Mouse (Mus musculus) layer of hippocampus, adult 9-11 months (tissue): ENCODE measurements around the gene Tmem203.

Experiments
- DNase-seq: peaks from one replicate; pipeline ENCODE4 v3.0.0; 2022

Tmem203 gene

DNA sequence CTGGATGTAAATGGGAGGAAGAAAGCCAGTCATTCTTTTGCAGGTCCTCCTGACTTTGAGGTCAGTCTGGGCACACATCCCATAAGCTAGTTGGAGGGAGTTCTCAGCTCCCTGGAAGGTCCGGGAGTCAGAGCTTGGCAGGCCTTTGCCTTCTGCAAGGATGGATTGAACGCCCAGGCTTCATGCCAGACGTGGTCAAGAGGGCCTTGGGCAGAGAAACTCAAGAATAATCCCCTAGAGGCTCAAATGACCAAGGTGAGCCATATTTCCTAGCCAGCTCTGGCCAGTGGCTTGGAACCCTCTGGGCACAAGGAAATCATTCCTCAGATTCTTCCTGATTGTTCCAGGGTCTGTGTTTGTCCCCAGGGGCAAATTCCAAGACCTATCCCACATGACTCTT, 9.6 kb downstream of the Tmem203 start:
- DNase-seq = no peak

DNA sequence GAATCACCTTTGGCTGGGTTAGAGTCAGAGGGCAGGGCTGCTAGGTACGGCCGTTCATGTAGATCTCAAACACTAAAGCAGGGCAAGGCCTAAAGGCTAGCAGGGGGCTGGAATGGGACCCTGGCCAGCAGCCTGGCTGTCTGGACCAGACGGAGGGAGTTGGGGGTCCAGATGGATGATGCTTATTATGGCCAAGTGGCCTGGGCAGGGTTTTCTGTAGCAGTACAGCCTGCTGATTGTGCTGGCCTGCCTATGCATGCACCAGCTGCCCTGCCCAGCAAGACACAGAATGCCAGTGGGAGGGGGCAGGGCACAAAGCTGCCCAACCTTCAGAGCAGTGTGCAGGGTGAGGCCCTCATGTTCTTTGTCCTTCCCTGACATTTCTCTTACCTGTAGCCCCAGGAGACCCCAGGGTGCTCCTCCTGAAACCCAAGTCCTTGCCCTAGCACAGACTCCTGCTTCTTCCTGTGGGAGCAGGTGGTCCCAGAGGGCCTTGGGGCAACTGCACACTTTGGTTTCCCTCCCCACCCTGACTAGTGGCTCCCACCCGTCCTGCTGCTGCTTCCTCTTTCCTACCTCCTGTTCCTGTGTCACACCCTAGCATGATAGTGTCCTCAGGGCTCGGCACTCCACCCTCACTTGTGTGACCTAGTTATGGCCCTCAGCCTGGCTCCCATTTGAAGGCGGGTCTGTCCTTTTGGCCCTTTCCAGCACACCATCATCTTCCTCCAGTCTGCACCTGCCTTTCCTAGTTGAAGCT, 10.8 kb downstream of the Tmem203 start:
- DNase-seq = peak; percentile 81

DNA sequence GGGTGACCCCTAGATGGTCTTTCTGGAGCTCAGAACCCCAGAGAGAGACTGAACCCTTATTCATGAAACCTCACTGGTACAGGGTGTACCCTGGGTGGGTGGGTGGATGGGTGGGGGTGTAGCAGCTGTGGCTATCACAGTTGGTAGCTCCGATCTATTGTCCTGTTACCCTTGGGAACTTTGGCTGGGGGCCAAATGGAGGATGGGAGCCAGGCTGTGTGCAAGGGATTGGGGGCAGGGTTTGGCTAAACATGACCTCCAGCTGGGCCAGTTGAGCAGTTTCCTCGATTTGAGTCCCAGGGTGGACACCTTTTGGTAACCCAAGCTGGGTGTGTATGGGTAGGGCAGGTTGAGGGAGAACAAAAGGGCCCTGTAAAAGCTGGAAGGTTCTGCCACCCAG, 11.5 kb downstream of the Tmem203 start:
- DNase-seq = peak; percentile 90

DNA sequence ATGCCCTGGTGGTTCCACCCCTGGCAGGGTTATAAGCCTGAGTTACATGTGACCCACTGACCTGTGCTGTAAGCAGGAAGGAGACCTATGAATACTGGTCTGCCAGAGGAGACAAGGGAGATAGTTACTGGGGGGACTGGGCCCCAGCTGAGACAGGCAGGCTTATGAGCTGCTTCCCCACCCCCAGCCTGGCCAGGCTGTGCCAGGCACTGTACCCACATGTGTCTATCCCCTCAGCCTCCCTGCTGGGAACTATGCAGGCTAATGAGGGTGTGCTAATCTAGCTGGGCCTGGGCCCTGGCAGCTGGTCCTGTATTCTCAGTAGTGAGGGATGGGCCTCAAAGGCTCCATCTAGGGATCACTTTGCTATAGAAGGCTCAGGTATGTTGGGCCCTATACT, 12.0 kb downstream of the Tmem203 start:
- peak; percentile 88 for DNase-seq

DNA sequence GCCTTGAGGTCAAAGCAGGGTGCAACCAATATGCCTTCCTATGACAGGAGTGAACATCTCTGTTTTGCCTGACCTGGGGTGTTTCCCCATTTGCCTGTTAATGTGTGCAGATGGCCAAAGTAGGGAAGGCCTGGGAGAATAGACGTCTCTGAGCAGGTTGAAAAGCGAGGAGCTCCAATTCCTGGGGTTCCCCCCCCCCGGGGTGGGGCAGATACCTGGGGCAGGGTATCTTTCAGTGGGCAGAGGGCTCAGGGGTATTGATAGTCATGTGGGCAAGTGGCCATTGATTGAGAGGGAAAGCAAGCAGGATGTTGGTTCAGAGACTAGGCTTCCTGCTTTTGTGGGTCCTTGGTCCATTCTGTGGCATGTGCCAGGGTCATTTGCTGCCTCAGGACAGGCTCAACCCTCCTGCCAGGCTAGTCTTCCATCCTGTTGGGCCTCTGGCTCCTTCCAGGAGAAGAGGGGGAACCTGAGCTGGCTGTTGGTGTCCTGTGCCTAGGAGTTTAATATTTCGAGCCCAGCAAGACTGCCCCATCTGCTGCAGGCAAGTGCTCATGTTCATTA, 12.6 kb downstream of the Tmem203 start:
- DNase-seq = no peak

DNA sequence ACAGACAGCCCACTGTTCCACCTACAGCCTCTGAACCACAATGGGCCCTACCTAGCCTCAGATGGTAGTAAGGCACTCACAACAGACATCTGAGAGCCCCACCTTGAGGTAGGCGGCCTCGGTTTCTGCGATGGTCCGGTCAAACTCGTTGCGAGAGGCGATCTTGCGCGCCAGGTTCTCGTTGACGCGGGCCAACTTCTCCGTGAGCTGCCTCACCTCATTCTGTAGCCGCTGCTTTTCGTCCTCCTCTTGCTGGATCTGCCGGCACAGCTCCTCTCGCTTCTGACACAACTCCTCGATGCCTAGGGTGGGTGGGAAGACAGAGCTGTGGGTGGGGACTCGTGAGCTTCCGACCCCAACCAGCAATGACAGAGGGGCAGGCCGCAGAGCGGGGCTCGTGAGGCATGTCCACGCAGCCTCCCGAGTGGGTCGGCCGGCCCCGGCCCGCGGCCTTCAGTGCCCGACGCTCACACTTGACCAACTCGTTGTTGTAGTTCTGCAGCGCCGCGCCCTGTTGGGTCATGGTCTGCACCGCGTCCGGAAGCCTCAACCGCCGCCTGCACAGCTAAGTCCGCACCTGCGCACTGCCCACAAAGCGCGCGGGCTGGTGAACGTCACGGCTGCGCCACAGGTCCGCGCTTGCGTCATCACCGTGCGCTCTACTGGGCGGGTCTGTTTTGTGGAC, 16.7 kb downstream of the Tmem203 start, which contains the start of the genes Ssna1 and Anapc2:
Gene Ssna1, minus strand, starts transcription at position 612 of the 685 bp plus-strand sequence.
Gene Anapc2, plus strand, starts transcription at position 652 of the 685 bp plus-strand sequence.
- DNase-seq = peak; percentile 97

DNA sequence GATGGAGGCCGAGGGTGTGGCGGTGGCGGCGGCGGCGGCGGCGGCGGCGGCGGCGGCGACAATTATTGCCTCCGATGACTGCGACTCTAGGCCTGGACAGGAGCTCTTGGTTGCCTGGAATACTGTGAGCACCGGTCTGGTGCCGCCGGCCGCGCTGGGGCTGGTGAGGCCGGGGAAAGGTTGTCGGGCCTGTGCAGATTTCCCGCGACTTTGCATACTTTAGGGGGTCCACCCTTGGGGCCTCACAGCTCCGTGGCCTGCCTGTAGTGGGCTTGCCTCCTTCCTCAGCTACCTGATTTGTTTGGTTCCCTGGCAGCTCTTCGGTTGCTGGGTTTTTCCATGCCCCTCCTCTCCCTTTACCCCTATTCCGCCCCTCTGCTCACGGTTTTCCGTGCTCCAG, 17.3 kb downstream of the Tmem203 start:
- no peak for DNase-seq

DNA sequence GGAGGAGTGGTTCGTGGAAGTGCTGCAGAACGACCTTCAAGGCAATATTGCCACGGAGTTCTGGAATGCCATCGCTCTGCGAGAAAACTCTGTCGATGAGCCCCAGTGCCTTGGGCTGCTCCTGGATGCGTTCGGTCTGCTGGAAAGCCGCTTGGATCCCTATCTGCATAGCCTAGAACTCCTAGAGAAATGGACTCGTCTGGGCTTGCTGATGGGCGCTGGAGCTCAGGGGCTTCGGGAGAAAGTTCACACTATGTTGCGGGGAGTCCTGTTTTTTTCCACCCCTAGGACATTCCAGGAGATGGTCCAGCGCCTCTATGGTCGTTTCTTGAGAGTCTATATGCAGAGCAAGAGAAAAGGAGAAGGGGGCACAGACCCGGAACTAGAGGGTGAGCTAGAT, 17.8 kb downstream of the Tmem203 start:
- no peak for DNase-seq

DNA sequence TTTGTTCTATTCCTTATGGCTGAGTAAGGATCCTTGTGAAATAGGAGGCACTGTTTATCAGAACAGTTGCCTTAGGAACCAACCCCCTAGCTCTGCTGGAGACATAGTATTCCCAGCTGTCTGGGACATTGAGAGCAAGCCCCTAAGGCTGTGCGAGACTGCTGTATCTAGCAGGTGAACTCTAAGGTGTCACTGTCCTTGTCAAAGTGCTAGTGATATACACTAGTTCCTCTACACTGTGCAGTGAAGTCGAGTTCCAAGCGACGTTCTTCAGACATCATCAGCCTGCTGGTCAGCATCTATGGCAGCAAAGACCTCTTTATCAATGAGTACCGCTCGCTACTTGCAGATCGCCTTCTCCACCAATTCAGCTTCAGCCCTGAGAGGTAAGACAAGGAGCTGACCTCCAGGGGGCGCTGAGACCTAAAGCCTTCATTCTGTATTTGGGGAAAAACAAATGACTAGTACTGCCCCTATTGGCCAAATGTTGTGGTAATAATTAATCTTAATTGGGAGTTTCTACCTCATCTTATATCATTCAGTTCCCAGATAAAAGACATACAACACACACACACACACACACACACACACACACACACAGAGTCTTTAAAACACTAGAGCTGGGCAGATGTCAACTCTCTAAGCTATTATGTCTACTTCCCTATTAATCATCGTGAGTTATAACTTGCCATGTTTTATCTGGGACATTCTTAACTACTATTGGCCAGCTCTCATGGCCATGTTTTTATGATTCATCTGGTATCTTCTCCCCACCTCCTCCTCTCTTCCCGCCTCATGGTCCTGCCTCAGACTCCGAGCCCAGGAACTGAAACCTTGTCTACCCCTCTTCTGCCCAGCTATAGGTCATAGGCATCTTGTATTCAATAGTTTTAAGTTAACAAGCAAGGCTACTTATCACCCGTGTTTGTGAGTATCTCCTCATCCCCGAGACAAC, 24.0 kb downstream of the Tmem203 start:
- no peak for DNase-seq

DNA sequence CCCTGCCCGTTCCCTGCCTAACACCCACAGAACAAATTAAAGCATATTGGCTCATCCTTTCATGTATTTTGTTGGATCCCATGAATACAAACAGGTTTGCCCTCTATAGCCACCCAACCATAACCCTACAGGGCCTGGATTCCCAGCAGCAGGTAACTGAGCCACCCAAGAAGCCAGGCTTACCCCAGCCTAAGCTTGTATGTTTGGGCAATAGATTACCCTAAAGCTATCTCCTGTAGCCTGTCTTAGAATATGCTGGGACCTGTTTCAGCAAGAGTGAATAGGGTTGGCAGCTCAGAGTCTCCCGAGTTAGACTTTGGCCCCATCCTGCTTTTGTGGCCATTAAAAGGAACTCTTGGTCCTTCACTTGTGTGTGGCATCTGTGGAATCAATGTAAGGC, 30.3 kb downstream of the Tmem203 start:
- DNase-seq = no peak

DNA sequence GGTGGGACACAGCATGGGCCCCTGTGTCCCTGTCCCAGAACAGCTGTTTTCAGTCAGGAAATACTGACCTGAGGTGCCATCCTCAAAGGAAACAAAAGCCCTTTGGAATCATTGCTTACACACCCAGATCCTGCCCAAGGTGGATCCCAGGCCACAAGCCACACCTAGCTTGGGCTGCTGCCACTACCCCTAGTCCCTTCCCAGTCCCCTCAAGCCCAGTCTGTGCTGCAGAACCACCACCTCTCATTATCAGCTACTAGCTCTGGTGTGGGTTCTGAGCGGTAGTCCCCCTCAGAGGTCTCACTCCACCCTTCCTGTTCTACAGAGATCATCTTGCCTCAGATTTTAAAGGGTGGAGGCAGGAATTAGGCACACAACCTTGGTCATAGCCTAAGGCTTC, 31.1 kb downstream of the Tmem203 start:
- no peak for DNase-seq

DNA sequence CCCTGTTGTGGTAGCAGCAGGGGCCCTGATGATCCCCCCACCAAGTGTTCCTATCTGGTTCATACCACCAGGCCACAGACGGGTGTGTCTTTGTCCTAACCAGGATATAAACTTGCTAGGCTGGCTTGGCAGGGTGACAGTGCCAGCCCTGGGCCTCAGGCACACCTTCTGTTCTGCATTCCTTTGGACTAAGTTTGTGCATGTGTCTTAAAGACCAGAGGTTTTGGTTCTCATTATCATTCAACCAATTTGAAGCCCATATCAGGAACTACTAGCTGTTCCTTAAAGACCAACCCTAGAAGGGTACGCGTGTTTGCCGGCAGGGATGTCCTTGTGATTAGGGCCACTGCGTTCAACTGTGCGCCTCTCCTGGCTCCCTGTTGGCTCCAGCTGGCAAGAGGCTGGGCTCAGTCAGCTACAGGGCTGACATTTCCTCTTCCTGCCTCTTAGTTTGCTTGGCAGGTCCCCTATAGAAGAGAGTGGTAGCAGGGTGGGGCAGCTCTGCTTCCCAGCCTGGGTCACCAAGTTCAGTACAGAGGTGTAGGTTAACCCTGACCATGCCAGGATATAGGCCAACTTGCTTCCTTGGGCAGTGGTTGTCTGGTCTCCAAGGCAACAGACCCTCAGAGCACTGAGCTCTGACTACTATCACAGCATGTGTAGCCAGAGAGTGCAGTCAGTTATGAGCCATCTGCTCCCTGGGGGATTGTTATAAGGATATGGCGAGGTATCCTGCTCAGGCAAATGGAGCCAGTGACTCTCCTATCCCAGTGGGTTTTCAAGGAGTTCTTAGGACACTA, 31.8 kb downstream of the Tmem203 start:
- peak; percentile 56 for DNase-seq

DNA sequence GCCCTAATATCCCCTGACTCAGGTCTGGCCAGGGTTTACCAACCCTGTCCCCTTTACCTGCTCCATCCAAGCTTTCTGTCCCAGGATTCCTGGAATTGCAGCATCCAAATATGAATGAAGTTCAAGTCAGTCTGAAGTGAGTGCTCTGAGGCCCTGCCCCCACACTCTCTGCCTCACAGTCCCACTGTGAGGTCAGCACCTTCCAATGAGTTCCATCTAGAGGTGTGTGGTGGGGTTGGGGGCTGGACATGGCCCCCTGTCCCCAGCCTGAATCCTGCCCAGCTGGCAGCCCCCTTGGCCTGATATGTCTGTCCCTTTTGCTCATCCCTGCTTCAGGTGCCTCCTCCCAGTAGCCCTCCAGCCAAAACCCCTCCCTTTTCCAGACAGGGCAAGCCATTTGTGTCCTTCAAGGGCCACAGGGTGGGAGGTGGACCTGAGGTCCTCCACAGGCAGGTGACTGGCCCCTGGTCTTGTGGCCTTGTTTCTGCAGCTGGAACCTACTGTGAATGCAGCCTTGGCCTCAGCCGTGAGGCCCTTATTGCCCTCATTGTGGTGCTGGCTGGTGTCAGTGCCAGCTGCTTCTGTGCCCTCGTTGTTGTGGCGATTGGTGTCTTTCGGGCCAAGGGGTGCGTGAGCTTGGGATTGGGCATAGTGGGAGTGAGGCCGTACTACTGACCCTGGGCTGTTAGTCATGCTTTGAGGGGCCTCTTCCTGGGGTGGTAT, 32.8 kb downstream of the Tmem203 start, which contains the start of gene Tmem210:
Gene Tmem210, plus strand, starts transcription at position 219 of the 723 bp plus-strand sequence.
- DNase-seq = no peak

DNA sequence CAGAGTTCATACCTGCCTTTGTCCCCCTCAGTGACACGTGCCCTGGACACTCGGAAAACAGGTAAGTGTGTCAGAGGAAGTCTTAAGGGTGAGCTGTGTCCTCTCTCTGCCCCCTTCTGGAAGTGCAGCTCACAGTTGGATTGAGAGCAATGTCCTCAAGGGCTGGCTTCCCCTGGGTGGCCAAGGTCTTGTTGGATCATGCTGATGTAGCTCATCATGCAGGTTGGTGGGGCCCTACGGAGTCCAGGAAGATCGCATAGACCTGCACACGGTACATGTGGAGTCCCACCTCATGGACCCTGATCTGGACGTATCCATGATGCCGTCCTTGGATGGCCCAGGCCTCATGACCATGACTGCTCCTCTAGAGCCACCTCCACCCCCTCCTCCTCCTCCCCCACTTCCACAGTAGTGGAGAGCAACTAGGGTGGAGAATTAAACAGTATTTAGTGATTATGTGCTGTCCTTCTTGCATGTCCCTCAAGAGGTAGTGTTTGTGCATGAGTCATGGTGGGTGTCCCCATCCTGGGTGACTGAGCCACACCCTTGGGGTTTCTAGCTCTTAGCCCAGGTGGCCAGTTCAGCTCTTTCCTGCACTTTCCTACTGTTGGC, 33.6 kb downstream of the Tmem203 start:
- no peak for DNase-seq

DNA sequence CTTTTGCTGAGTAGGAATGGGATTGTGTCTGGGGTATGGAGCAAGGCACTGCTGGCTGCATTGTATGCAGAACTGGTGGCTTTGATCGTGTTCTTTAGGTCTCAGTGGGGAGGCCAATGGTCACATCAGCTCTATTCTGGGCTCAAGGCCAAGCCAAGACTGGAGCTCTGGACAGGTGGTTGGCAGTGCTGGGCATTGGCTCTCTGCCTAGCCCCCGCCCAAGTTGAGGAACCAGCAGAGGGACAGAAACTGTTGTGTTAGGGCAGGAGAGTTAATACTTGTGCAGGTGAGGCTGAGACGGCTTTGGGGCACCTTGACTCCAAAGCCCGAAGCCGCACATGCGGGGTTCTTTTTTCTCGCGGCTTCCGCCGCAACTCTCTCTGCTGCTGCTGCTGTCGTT, 34.4 kb downstream of the Tmem203 start, which contains the start of gene Lrrc26:
Gene Lrrc26, plus strand, starts transcription at position 265 of the 400 bp plus-strand sequence.
- no peak for DNase-seq

DNA sequence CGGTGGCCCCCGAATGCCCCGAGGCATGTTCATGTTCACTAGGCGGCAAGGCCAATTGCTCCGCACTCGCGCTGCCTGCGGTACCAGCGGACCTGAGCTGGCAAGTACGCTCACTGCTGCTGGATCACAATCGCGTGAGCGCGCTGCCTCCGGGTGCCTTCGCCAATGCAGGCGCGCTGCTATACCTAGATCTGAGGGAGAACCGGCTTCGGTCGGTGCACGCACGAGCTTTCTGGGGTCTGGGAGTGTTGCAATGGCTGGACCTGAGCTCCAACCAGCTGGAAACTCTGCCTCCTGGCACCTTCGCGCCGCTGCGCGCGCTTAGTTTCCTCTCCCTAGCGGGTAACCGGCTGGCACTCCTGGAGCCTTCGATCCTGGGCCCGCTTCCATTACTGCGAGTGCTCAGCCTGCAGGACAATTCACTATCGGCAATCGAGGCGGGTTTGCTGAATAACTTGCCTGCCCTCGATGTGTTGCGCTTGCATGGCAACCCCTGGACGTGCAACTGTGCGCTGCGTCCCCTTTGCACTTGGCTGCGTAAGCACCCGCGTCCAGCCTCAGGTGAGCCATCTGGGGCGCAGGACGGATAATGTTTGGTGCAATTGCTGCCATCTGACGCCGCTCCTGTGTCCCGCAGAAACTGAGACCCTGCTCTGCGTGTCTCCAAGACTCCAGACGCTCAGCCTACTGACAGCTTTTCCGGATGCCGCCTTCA, 35.0 kb downstream of the Tmem203 start:
- no peak for DNase-seq

DNA sequence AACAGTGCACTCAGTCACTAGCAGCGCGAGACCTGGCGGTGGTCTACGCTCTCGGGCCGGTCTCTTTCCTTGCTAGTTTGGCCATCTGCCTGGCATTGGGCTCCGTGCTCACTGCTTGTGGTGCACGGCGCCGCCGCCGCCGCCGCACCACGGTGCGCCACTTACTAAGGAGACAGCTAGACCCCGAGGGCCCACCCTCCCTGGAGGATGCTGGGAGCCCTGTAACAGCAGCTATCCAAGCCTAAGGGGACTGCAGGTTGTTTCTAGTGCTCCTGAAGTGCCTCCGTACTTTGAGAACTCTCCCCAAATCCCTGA, 35.5 kb downstream of the Tmem203 start:
- DNase-seq = no peak

DNA sequence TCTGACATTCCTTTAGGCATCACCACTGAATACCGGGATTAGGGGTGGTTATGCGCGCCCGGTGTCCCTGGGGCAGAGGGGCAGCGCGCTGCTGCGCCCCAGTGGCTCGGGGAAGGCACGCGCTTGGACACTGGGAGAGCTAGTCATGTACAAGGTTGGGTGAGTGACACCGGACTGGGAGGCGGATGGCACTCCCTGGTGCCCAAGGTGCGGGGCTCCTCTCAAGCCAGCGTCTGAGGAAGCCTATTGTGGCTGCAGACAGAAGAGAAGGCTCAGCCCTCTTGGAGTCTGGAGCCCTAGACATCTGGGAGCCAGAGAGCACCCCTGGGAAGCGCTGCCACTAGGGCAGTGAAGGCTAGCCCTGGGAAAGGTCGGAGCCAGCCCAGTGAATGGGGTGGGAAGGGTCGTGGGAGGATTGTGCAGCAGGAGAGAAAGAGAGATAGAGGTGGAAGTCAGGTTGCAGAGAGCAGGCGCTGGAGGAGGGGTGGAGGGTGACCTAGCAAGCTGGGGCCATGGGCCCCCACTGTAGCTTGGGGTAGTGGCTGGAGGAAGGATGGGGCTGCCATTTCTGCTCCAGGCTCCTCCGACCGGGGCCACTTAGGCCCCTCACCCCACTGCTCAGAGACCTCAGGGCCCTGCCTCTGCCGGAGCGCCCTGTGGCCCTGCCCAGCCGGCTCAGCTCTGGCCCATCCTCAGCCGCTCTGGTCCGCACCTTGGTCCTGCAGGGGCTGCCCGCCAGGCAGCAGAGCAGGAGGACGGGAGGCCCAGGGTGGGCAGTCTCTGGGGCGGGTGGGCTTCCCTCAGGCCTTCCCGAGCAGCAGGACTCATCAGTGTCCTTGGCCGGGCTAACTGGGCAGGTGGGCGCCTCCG, 36.2 kb downstream of the Tmem203 start:
- no peak for DNase-seq

DNA sequence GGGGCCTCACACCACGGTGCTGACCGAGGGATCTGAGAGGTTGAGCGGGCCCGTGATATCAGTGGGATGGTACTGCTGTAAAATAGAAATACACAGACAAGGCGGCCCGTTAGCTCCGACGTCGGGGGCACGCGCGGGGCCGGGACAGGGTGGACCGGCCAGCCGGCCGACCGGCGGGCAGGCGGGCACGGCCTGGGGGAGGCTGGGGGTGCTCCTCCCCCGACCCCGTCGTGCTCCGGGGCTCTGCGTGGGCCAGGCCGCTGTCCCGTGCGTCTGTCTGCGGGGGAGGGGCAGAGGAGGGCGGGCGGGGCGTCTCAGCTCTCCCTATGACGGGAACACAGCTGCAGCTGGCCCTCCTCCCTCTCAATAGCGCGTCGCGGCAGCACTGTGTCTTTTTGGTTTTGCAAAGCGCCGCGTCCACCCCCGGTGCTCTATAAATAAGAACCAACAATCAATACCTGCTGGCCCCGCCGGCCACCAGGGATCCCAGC, 36.9 kb downstream of the Tmem203 start:
- DNase-seq = no peak
